ENCODE assay signal across 10 mouse cellular contexts in the genomic region with DNA sequence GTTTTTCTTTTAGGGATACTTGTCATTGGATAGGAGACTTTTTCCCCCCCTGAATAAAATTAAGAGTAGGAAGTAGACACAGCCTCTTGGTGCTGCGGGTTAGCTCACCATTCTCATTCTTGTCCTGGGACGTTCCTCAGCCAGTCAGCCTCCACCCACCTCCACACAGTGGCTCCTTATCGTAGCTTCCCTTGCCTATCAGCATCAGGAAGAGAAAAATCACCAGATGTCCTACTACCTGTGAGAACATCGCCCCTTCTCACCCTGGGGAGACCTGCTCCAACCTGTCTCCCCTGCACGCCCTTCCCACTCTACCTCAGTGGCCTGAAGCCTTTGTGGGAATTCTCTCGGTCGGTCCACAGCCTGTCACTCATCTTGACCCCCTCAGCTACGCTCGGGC. TPM values are rescaled to one million over a fixed set of nuclear protein-coding genes. Genes with fewer than 3 reads are reported as not detected.
DNase-seq lines count a peak whose midpoint lies in the region; ATAC-seq and TF ChIP-seq lines count a peak whose summit lies in the region.
"Had no signal": no experiment of that assay in that cellular context is flagged by ENCODE, and none has a peak within 500 bp of the region (broad histone marks: within the 10 kb centered on the region; RNA-seq: fewer than 3 reads in every experiment).

Gene Anpep (minus strand): TSS at position 249 of the 400 bp plus-strand sequence.

- ATAC-seq in kidney, embryonic 15.5 days (replicated peaks; ENCODE audit: low FRiP score), result no peak
- no peak for ATAC-seq in liver, embryonic 14.5 days (ENCODE audit: insufficient read depth)
- ATAC-seq in granulocyte monocyte progenitor cell, adult 5-6 weeks (replicated peaks; ENCODE audit: poor library complexity, severe bottlenecking), result no peak

- intact Hi-C loops in heart, postnatal 25 days (cut with DNase I), result no loop called here

- H3K27ac ChIP-seq in kidney, embryonic 15.5 days, result no peak within 1 kb of the TSS
- peak within 1 kb of the TSS; percentile 93 for H3K27ac ChIP-seq in bone marrow macrophage, adult 2 months (ENCODE audit: insufficient read depth, low read depth, low read length)
- H3K27ac ChIP-seq in liver, embryonic 14.5 days, result no peak within 1 kb of the TSS
- H3K27ac ChIP-seq: heart, embryonic 13.5 days had no signal

- TF ChIP-seq CTCF in bone marrow macrophage, adult 2 months (IDR thresholded peaks at IDR 0.05; ENCODE audit: low read depth, low read length), result no peak
- TF ChIP-seq CTCF in liver, embryonic 14.5 days (IDR thresholded peaks at IDR 0.05; ENCODE audit: low read depth), result no peak

- no peak within 1 kb of the TSS for H3K4me3 ChIP-seq in kidney, embryonic 15.5 days (replicated peaks)
- H3K4me3 ChIP-seq in bone marrow macrophage, adult 2 months (ENCODE audit: insufficient read depth, low read length), result no peak within 1 kb of the TSS
- H3K4me3 ChIP-seq in liver, embryonic 14.5 days (ENCODE audit: insufficient read depth in 1 of 2, low read depth in 2 of 2, low read length in 2 of 2), result no peak within 1 kb of the TSS
- H3K4me3 ChIP-seq: heart, embryonic 13.5 days had no signal

- TF ChIP-seq EP300 in liver, embryonic 14.5 days (IDR thresholded peaks at IDR 0.05; ENCODE audit: low read depth), result no peak

- whole genome bisulfite sequencing in kidney, embryonic 15.5 days, result 82% methylated on average over 9 of the region's 9 CpGs
- 56% methylated on average over 9 of the region's 9 CpGs for WGBS in liver, embryonic 14.5 days (ENCODE audit: insufficient replicate concordance)

- no peak for TF ChIP-seq POLR2A in bone marrow macrophage, adult 2 months (IDR thresholded peaks at IDR 0.05; ENCODE audit: borderline replicate concordance, low read depth, low read length)

- no peak within 1 kb of the TSS for H3K9ac ChIP-seq in kidney, embryonic 15.5 days
- H3K9ac ChIP-seq in liver, embryonic 14.5 days (replicated peaks), result no peak within 1 kb of the TSS
- H3K9ac ChIP-seq: heart, embryonic 13.5 days had no signal

- H3K4me1 ChIP-seq in kidney, embryonic 15.5 days, result peaks cover 21% of the 10 kb centered on the region
- peaks cover 48% of the 10 kb centered on the region for H3K4me1 ChIP-seq in bone marrow macrophage, adult 2 months (ENCODE audit: control insufficient read depth, insufficient read depth, low read length)
- peaks cover 0 to 7% of the 10 kb centered on the region in 2 experiments; a peak in 1 of 4 replicates for H3K4me1 ChIP-seq in liver, embryonic 14.5 days (replicated peaks; ENCODE audit: control insufficient read depth in 2 of 2, insufficient read depth in 2 of 2, low read length in 1 of 2)

- no peaks in the 10 kb centered on the region for H3K27me3 ChIP-seq in kidney, embryonic 15.5 days
- no peaks in the 10 kb centered on the region for H3K27me3 ChIP-seq in liver, embryonic 14.5 days (ENCODE audit: control insufficient read depth, insufficient read depth, low read length)
- H3K27me3 ChIP-seq: heart, embryonic 13.5 days had no signal

- DNase-seq in kidney, postnatal 10 days, result no peak
- DNase-seq in heart, postnatal 25 days (ENCODE audit: low spot score), result no peak
- no peak for DNase-seq in liver, embryonic 14.5 days (ENCODE audit: low read depth in 3 of 3, low spot score in 3 of 3)
- no peak for DNase-seq in right cerebral cortex, postnatal 14 days
- no peak for DNase-seq in lung, postnatal 25 days (ENCODE audit: low spot score)
- DNase-seq: cerebellum, postnatal 14 days had no signal

- no peaks in the 10 kb centered on the region for H3K36me3 ChIP-seq in kidney, embryonic 15.5 days
- no peaks in the 10 kb centered on the region for H3K36me3 ChIP-seq in liver, embryonic 14.5 days (replicated peaks; ENCODE audit: control insufficient read depth, insufficient read depth, low read depth)
- H3K36me3 ChIP-seq: heart, embryonic 13.5 days had no signal

- H3K4me2 ChIP-seq in kidney, embryonic 15.5 days, result no peak within 1 kb of the TSS
- no peak within 1 kb of the TSS for H3K4me2 ChIP-seq in liver, embryonic 14.5 days (ENCODE audit: low read depth)
- H3K4me2 ChIP-seq: heart, embryonic 13.5 days had no signal

- H3K9me3 ChIP-seq in kidney, embryonic 15.5 days (replicated peaks), result no peaks in the 10 kb centered on the region
- no peaks in the 10 kb centered on the region for H3K9me3 ChIP-seq in liver, embryonic 14.5 days (ENCODE audit: control insufficient read depth, low read length)
- H3K9me3 ChIP-seq: heart, embryonic 13.5 days had no signal

RNA-seq across cellular contexts. Expression of gene Anpep, which starts in this region (rescaled TPM):
- polyA plus RNA-seq in kidney, embryonic 15.5 days (2015; fragmentation: Nextera tagmentation; extraction: Ambion mirVana), result 72.4 and 81.7 TPM in 2 replicates
- 120 and 145 TPM in 2 replicates for polyA plus RNA-seq in bone marrow macrophage, adult 2 months (2012; ENCODE audit: insufficient read depth, insufficient read length, missing spikeins)
- total RNA-seq in heart, postnatal 25 days (2021), result 10 to 100 TPM; 13.7 to 17.4 TPM
- 16.1 and 16.9 TPM in 2 replicates for polyA plus RNA-seq in liver, embryonic 14.5 days (2012; rRNA removed)
- 14.9 and 18.1 TPM in 2 replicates for polyA plus RNA-seq in liver, embryonic 14.5 days (2014; fragmentation: Nextera tagmentation; extraction: Ambion mirVana)
- total RNA-seq in granulocyte monocyte progenitor cell, adult 5-6 weeks (2014; fragmentation: Nextera tagmentation), result 0.36 TPM in 1 of 2 replicates, not detected in the other
- total RNA-seq in granulocyte monocyte progenitor cell, adult 5-6 weeks (2017), result not detected in 2 replicates

Comparison
In these comparisons a context has a peak if more than half of its experiments do, and no peak if none do; other contexts are left out.
1. RNA of gene Anpep (total RNA-seq): 13.7 to 17.4 TPM in heart, postnatal 25 days; 0.36 TPM in granulocyte monocyte progenitor cell, adult 5-6 weeks; every median in the first group is over 10 times any median in the second.